Comparison of ENCODE assay signal across 24 mouse cellular contexts in genomic region chr8:77982031-77982430, GRCm38 (mm10).
"Had no signal": no experiment of that assay in that cellular context is flagged by ENCODE, and none has a peak within 500 bp of the region (broad histone marks: within the 10 kb centered on the region; RNA-seq: fewer than 3 reads in every experiment).

No protein-coding gene starts in this region.

- H3K4me2 ChIP-seq: embryonic facial prominence, embryonic 12.5 days; embryonic facial prominence, embryonic 13.5 days; embryonic facial prominence, embryonic 15.5 days; forebrain, embryonic 12.5 days; forebrain, embryonic 13.5 days; forebrain, embryonic 15.5 days had no signal

- H3K36me3 ChIP-seq: embryonic facial prominence, embryonic 10.5 days; embryonic facial prominence, embryonic 12.5 days; embryonic facial prominence, embryonic 13.5 days; embryonic facial prominence, embryonic 15.5 days; forebrain, embryonic 10.5 days; forebrain, embryonic 12.5 days; forebrain, embryonic 15.5 days had no signal

- H3K27me3 ChIP-seq: embryonic facial prominence, embryonic 12.5 days; embryonic facial prominence, embryonic 13.5 days; embryonic facial prominence, embryonic 15.5 days; forebrain, embryonic 12.5 days; forebrain, embryonic 13.5 days; forebrain, embryonic 15.5 days had no signal

- DNase-seq: cerebellum, adult 9-10 months; cerebellum, adult 9-11 months; cerebellum, postnatal 10 days; cerebellum, postnatal 14 days; cerebellum, postnatal 25 days; cerebellum, postnatal 36 days; embryo, embryonic 11 days; forebrain, postnatal 0 days; gastrocnemius, adult 2 months; gastrocnemius, postnatal 10 days; gastrocnemius, postnatal 14 days; gastrocnemius, postnatal 25 days; gastrocnemius, postnatal 36 days; heart, adult 11 months; heart, adult 18-20 months had no signal

- H3K9me3 ChIP-seq: embryonic facial prominence, embryonic 10.5 days; embryonic facial prominence, embryonic 12.5 days; embryonic facial prominence, embryonic 13.5 days; embryonic facial prominence, embryonic 15.5 days; forebrain, embryonic 10.5 days; forebrain, embryonic 12.5 days; forebrain, embryonic 13.5 days; forebrain, embryonic 15.5 days had no signal

- H3K9ac ChIP-seq: embryonic facial prominence, embryonic 12.5 days; embryonic facial prominence, embryonic 13.5 days; embryonic facial prominence, embryonic 15.5 days; forebrain, embryonic 12.5 days; forebrain, embryonic 13.5 days; forebrain, embryonic 15.5 days; forebrain, postnatal 0 days had no signal

- H3K4me1 ChIP-seq: embryonic facial prominence, embryonic 10.5 days; embryonic facial prominence, embryonic 12.5 days; embryonic facial prominence, embryonic 13.5 days; embryonic facial prominence, embryonic 15.5 days; forebrain, embryonic 10.5 days; forebrain, embryonic 12.5 days; forebrain, embryonic 13.5 days; forebrain, embryonic 15.5 days had no signal

- H3K4me3 ChIP-seq: embryonic facial prominence, embryonic 10.5 days; embryonic facial prominence, embryonic 12.5 days; embryonic facial prominence, embryonic 13.5 days; embryonic facial prominence, embryonic 15.5 days; erythroblast, embryonic 14.5 days; forebrain, embryonic 10.5 days; forebrain, embryonic 12.5 days; forebrain, embryonic 13.5 days; forebrain, embryonic 15.5 days; gastrocnemius, adult 2 months had no signal

- H3K27ac ChIP-seq: embryonic facial prominence, embryonic 10.5 days; embryonic facial prominence, embryonic 12.5 days; embryonic facial prominence, embryonic 13.5 days; embryonic facial prominence, embryonic 15.5 days; forebrain, embryonic 10.5 days; forebrain, embryonic 12.5 days; forebrain, embryonic 13.5 days; forebrain, embryonic 15.5 days; gastrocnemius, adult 2 months had no signal
